Mouse (Mus musculus): ENCODE measurements around the gene Arid1a.

The Arid1a gene

DNA sequence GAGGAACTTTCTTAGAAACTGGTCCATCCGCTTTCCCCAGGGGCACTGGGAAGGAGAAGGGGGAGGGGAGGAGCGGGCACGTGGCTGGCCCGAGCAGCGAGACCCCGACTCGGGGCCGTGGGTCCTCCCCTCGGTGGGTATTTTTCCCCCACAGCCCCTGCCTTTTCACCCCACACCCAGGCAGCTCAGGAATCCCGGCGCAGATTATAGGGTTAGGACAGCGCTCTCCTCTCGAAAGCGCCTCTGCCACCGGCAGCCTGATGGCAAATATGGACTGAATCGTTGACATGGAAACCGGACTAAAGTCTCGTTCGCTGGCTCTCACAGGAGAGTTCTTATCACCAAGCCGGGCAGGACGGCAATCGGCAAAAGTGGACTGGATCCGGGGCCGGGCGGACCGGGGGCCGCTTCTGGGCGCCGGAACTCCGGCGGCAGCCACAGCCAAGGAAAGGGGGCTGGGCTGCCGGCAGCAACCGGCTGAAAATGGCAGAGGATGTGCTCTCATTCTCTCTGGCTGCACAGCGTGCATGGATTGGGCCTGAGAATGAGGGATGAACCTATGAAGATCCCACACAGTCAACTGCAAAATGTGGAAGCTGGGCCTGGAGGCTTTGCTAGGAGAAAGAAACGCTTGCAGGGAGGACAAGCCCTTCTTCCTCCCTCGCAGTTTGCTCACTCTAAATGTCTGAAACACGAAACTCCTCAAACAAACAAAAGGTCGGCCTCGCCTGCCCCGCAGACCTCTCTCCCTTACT is at the start of gene Arid1a:
Arid1a (minus strand) TSS at position 256 of the 755 bp plus-strand sequence.
- peak; percentile 95 to 97 for DNase-seq (ENCODE audit: low spot score in 2 of 2)

GRCm38 (mm10) chr4:133804401-133805263 is 48.1 kb upstream of the Arid1a start:
- peak; percentile 91 for DNase-seq (ENCODE audit: low spot score in 2 of 2)

GRCm38 (mm10) chr4:133800589-133800988 is 44.0 kb upstream of the Arid1a start:
- DNase-seq (ENCODE audit: low spot score in 2 of 2): no peak

- no peak for DNase-seq (ENCODE audit: low spot score in 2 of 2)
Observed at GRCm38 (mm10) chr4:133793269-133793668, 36.7 kb upstream of the Arid1a start.

DNA sequence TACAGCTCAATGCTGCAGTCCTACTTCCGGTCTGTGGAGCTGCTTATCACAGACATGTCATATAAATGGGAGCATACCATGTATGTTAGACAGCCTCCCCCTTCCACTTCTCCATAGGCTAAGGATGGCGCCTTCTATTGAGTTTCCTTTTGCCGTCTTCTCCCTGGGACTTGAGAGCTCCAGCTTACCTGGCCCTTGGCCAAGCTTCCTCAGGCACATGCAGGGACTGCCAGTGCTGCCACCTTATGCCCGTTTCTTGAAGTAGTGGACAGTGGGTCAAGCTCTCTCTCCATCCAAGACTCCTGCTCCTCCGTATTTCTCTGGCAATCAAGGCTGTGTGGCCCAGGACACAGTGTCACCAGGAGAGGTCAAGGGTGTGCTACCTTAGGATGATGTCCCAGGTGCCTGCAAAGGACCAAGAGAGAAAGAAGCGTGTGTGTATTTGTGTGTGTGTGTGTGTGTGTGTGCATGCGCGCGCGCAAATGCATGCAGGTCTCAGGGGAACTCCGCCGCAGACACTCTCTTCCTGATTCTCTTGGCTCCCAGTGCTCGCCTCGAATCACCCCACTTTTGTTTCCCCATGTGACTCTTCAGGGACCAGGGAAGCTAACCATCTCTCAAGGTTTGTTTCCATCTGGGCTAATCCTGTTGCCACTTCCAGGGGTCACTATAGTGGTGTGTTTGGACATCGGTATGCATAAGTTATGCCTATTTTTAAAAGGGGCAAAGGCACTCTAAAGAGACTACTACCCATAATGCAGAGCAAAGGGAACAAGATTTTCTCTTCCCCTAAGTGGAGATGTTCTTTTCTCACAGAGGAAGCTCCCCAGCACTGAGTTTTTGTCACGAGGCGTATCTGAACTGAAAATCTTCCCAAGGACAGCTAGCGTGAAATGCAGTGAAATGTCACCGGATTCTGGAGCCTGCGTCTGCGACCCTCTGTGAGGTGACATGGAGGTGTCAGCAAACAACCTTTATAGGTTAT is 18.3 kb upstream of the Arid1a start:
- peak; percentile 68 to 74 for DNase-seq (ENCODE audit: low spot score in 2 of 2)

DNA sequence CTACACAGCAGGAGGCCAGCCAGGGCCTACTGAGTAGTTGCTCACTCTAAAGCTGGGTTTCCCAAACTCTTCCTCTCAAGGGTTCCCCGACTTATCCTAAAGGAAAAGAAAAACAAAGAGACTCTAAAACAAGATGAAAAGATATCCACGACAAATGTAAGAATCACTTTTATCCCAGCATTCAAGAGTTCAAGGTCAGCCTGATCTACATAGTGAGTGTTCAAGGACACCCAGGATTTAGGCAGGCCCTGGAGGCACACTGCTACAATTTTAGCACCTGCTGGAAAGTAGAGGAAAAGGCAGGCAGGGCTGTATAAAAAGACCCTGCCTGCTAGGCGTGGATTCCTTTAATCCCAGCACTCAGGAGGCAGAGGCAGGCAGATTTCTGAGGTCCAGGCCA is 12.6 kb upstream of the Arid1a start:
- DNase-seq (ENCODE audit: low spot score in 2 of 2): no peak

DNA sequence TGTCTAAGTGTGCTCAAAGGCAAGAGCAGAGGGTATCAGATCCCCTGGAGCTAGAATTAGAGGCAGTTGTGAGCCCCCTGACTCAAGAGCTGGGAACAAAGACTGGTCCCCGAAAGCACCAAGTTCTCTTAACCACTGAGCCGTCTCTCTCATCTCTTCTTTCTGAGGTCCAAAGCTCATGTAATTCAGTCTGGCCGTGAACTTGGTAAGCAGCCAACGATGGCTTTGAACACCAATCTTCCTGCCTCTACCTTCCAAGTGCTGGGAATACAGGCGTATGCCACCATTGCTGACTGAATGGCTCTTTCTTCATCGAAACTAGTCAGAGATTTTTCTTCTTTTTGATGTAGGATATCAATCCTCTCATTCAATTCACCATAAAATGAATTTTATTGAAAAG is 6.5 kb upstream of the Arid1a start:
- no peak for DNase-seq (ENCODE audit: low spot score in 2 of 2)

DNA sequence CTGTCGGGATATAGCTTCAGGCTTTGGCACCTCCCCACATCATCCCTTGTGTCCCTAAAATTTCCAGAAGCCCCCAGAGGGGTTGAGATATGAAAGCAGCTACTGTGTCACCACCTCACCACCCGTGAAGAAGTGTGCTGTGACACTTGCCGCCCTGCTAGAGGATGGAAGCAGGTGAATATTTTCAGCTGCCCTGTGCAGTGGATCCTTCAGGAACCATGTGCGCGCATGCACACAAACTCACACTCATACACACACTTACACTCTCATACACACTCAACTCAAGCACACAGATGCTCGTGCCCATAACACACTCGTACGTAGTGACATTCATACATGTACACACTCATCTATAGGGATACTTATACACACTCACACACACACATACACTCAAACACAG is 3.1 kb upstream of the Arid1a start:
- DNase-seq (ENCODE audit: low spot score in 2 of 2): no peak

GRCm38 (mm10) chr4:133757269-133757835 is 783 bp upstream of the Arid1a start:
- DNase-seq (ENCODE audit: low spot score in 2 of 2): peak; percentile 81 to 87

GRCm38 (mm10) chr4:133755861-133756371 is 653 bp downstream of the Arid1a start:
- DNase-seq (ENCODE audit: low spot score in 2 of 2): no peak

- no peak for DNase-seq (ENCODE audit: low spot score in 2 of 2)
Observed at GRCm38 (mm10) chr4:133754871-133755765, 1.5 kb downstream of the Arid1a start.

DNA sequence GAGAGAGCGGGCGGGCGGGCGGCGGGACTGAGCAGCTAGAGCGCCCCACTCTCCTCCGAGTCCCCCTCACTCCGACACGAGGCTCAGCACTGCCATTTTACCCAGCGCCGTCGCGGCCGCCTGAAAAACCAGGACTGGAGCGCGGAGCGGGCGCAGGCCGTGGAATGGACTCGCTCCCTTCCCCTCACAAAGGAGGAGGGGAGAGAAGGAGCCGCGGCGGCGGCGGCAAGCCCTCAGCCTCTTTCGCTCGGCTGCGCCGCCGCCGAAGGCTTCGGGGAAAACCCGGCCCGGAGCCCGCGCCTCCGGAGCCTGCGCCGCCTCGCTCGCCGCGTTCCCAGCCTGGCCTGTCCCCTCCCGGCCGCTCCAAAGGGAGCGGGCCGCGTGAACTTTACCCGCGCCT is 2.3 kb downstream of the Arid1a start:
- peak; percentile 98 for DNase-seq (ENCODE audit: low spot score in 2 of 2)

DNA sequence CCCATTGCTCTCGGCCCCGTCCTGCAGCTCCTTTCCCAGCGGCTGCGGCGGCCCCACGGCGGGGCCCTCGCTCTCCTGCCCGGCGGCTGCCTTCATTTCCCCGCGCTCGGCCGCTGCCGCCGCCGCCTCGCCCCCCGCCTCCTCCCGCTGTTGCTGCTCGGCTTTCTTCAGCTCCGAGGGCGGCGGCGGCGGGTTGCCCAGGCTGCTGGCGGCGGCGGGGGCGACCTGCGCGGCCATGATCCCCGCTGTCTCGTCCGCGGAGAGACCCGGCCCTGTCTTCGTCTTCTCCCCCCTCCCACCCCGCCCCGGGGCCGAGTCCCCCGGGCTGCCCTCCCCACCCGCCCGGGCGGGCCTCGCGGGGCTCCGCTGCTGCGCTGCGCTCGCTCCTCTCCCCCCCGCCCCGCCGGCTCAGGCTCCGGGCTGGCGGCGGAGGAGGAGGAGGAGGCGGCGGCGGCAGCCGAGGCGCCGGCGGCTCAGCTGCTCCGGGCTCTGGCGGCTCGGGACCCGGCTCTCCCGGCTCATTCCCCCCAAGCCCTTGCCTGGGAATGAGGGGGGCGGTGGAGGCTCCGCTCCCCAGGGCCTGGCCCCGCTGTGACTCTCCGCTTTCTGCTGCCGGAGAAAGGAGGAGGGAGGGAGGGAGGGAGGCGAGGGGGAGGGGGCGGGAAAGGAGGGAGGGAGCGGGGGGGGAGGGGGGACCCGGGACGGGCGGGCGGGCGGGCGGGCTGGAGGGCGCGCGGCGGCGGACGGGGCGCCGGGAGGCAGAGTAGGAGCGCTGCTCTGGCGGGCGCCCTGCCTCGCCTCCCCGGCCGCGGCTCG is 3.0 kb downstream of the Arid1a start:
- DNase-seq (ENCODE audit: low spot score in 2 of 2): peak; percentile 63 to 65

GRCm38 (mm10) chr4:133752449-133753374 is 3.9 kb downstream of the Arid1a start:
- DNase-seq (ENCODE audit: low spot score in 2 of 2): peak; percentile 60 to 62

GRCm38 (mm10) chr4:133751521-133752448 is 4.8 kb downstream of the Arid1a start:
- DNase-seq (ENCODE audit: low spot score in 2 of 2): peak; percentile 51 to 66

DNA sequence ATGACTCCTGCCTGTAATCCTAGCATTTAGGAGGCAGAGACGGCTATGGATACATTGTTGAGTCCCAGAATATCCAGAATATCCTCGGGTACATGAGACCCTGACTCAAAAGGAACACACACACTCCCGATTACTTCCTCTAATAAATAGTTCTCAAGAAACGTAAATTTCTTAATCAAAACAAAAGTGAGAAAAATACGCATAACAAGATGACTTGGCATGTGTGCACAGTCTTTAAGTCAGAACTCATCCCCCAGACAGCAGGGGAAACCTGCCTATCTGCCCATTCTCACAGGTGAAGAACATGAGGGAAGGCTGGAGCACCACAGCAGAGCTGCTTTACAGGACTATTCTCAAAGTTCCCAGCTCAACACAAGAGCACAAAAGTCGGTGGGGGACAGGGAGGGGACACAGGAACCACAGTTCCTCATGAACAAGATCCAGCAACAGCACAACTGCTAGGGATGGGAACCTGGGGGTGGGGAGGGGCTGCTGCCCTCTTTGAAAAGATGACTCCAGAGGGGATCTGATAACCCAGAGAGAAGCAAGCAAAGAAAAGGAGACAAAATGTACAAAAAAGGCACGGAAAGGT is 6.3 kb downstream of the Arid1a start:
- no peak for DNase-seq (ENCODE audit: low spot score in 2 of 2)

DNA sequence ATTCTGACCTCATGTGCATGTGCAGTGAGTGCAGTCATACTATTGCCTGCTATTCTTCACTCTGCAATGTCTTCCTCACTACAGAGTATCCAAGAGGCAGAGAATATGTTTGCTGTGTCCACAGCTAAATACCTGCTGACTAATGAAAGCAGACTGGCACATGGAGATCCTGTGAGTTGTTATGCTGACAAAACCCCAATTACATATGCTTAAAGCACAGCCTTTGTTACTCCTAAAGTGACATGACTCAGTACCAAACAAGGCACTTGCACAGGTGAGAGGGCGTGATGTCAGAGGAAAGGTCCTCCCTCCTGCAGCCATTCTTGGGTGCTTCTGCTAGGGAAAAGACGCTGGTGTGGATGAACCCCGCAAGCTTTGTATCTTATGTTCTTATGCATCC is 21.3 kb downstream of the Arid1a start:
- no peak for DNase-seq (ENCODE audit: low spot score in 2 of 2)
